10 mouse cellular contexts compared by ENCODE assay signal in genomic region chr10:10689668-10690223, GRCm38 (mm10). TPM values are rescaled to one million over a fixed set of nuclear protein-coding genes. Genes with fewer than 3 reads are reported as not detected.
DNase-seq lines count a peak whose midpoint lies in the region; ATAC-seq and TF ChIP-seq lines count a peak whose summit lies in the region.
"Had no signal": no experiment of that assay in that cellular context is flagged by ENCODE, and none has a peak within 500 bp of the region (broad histone marks: within the 10 kb centered on the region; RNA-seq: fewer than 3 reads in every experiment).

No protein-coding gene starts in this region.

- DNase-seq in heart, postnatal 4 days: no peak
- no peak for DNase-seq in embryonic facial prominence, embryonic 11.5 days (ENCODE audit: low spot score)
- DNase-seq in hindbrain, postnatal 0 days (ENCODE audit: low spot score): no peak
- DNase-seq in adrenal gland, postnatal 14 days: no peak
- DNase-seq in cerebellum, postnatal 36 days: no peak
- DNase-seq in cerebellum, adult 2 months: no peak

- H3K27ac ChIP-seq in heart, embryonic 14.5 days (replicated peaks in 1 of 2; ENCODE audit: control insufficient read depth in 1 of 2, insufficient read depth in 1 of 2, low read depth in 2 of 2, low read length in 2 of 2): no peak overlapping the region
- H3K27ac ChIP-seq in embryonic facial prominence, embryonic 11.5 days (replicated peaks; ENCODE audit: low read depth, low read length): no peak overlapping the region
- H3K27ac ChIP-seq in hindbrain, postnatal 0 days: no peak overlapping the region
- H3K27ac ChIP-seq in midbrain, embryonic 15.5 days: no peak overlapping the region
- H3K27ac ChIP-seq in cerebellum, adult 2 months (ENCODE audit: insufficient read depth, low read length): no peak overlapping the region

- H3K27me3 ChIP-seq in heart, embryonic 14.5 days (ENCODE audit: control insufficient read depth, insufficient read depth, low read length): peaks cover 9% of the 10 kb centered on the region; the same call in 1 of the 2 replicates
- no peaks in the 10 kb centered on the region for H3K27me3 ChIP-seq in embryonic facial prominence, embryonic 11.5 days (ENCODE audit: control insufficient read depth, insufficient read depth, low read length)
- H3K27me3 ChIP-seq in hindbrain, postnatal 0 days (ENCODE audit: insufficient read depth, low read length): no peaks in the 10 kb centered on the region
- H3K27me3 ChIP-seq in midbrain, embryonic 15.5 days (replicated peaks): no peaks in the 10 kb centered on the region
- no peaks in the 10 kb centered on the region for H3K27me3 ChIP-seq in cerebellum, adult 2 months (ENCODE audit: control insufficient read depth, insufficient read depth, low read length)

- no peak for TF ChIP-seq CTCF in hindbrain, postnatal 0 days (IDR thresholded peaks at IDR 0.05; ENCODE audit: low read depth)
- TF ChIP-seq CTCF in cerebellum, adult 2 months (IDR thresholded peaks at IDR 0.05; ENCODE audit: borderline replicate concordance, insufficient read depth, low read depth, low read length): no peak

- 18% methylated on average over 11 of the region's 11 CpGs for WGBS in heart, embryonic 14.5 days
- WGBS in embryonic facial prominence, embryonic 11.5 days: 14% methylated on average over 11 of the region's 11 CpGs
- 15% methylated on average over 11 of the region's 11 CpGs for WGBS in hindbrain, postnatal 0 days
- WGBS in midbrain, embryonic 15.5 days: 10% methylated on average over 11 of the region's 11 CpGs
- 52% methylated on average over 11 of the region's 11 CpGs for WGBS in cerebellum, adult 2 months

- H3K9ac ChIP-seq in heart, embryonic 14.5 days (ENCODE audit: low read length): peak overlapping the region; percentile 60; the same call in 1 of the 2 replicates
- H3K9ac ChIP-seq in embryonic facial prominence, embryonic 11.5 days (replicated peaks; ENCODE audit: low read length): peak overlapping the region; percentile 43
- H3K9ac ChIP-seq in hindbrain, postnatal 0 days (replicated peaks; ENCODE audit: low read length): peak overlapping the region; percentile 35; the same call in 1 of the 2 replicates
- H3K9ac ChIP-seq in midbrain, embryonic 15.5 days: peak overlapping the region; percentile 41; the same call in 1 of the 2 replicates

- no peaks in the 10 kb centered on the region for H3K36me3 ChIP-seq in heart, embryonic 14.5 days (ENCODE audit: control insufficient read depth, insufficient read depth, low read length)
- H3K36me3 ChIP-seq in embryonic facial prominence, embryonic 11.5 days (replicated peaks; ENCODE audit: control insufficient read depth, insufficient read depth, low read depth, low read length): no peaks in the 10 kb centered on the region
- H3K36me3 ChIP-seq in hindbrain, postnatal 0 days (ENCODE audit: insufficient read depth, low read length): no peaks in the 10 kb centered on the region
- H3K36me3 ChIP-seq in midbrain, embryonic 15.5 days (replicated peaks): no peaks in the 10 kb centered on the region

- no peaks in the 10 kb centered on the region for H3K9me3 ChIP-seq in heart, embryonic 14.5 days (ENCODE audit: control insufficient read depth, low read length)
- no peaks in the 10 kb centered on the region for H3K9me3 ChIP-seq in embryonic facial prominence, embryonic 11.5 days (replicated peaks; ENCODE audit: control insufficient read depth, low read length)
- no peaks in the 10 kb centered on the region for H3K9me3 ChIP-seq in hindbrain, postnatal 0 days (ENCODE audit: low read length)
- H3K9me3 ChIP-seq in midbrain, embryonic 15.5 days: no peaks in the 10 kb centered on the region

- peak overlapping the region; percentile 95 for H3K4me2 ChIP-seq in heart, embryonic 14.5 days (ENCODE audit: low read length)
- peak overlapping the region; percentile 84 for H3K4me2 ChIP-seq in embryonic facial prominence, embryonic 11.5 days (ENCODE audit: low read depth, low read length)
- H3K4me2 ChIP-seq in hindbrain, postnatal 0 days (ENCODE audit: low read depth, low read length): peak overlapping the region; percentile 68
- H3K4me2 ChIP-seq in midbrain, embryonic 15.5 days: peak overlapping the region; percentile 84

- H3K4me1 ChIP-seq in heart, embryonic 14.5 days (ENCODE audit: control insufficient read depth in 2 of 2, insufficient read depth in 2 of 2, low read length in 2 of 2): peaks cover 0 to 5% of the 10 kb centered on the region in 2 experiments; a peak in 1 of 4 replicates
- H3K4me1 ChIP-seq in embryonic facial prominence, embryonic 11.5 days (ENCODE audit: control insufficient read depth, insufficient read depth, low read length): no peaks in the 10 kb centered on the region; the same call in 1 of the 2 replicates
- peaks cover 4% of the 10 kb centered on the region; the same call in 1 of the 2 replicates for H3K4me1 ChIP-seq in hindbrain, postnatal 0 days (ENCODE audit: insufficient read depth, low read length)
- H3K4me1 ChIP-seq in midbrain, embryonic 15.5 days: peaks cover 12% of the 10 kb centered on the region
- peaks cover 5% of the 10 kb centered on the region; the same call in 1 of the 2 replicates for H3K4me1 ChIP-seq in cerebellum, adult 2 months (ENCODE audit: control insufficient read depth, insufficient read depth, low read length)

- peak overlapping the region; percentile 48 to 50 for H3K4me3 ChIP-seq in heart, embryonic 14.5 days (ENCODE audit: control insufficient read depth in 1 of 2, insufficient read depth in 1 of 2, low read depth in 1 of 2, low read length in 2 of 2)
- H3K4me3 ChIP-seq in embryonic facial prominence, embryonic 11.5 days (ENCODE audit: low read depth, low read length): peak overlapping the region; percentile 39
- peak overlapping the region; percentile 44 for H3K4me3 ChIP-seq in hindbrain, postnatal 0 days (ENCODE audit: low read length)
- H3K4me3 ChIP-seq in midbrain, embryonic 15.5 days: peak overlapping the region; percentile 48
- H3K4me3 ChIP-seq in cerebellum, adult 2 months (replicated peaks; ENCODE audit: insufficient read depth, low read depth, low read length): no peak overlapping the region

- TF ChIP-seq POLR2A in cerebellum, adult 2 months (IDR thresholded peaks at IDR 0.05; ENCODE audit: borderline replicate concordance, insufficient read depth, low read length): no peak

- no peak for ATAC-seq in heart, embryonic 14.5 days (ENCODE audit: insufficient number of reproducible peaks, insufficient read depth, low FRiP score, low read depth)
- ATAC-seq in embryonic facial prominence, embryonic 11.5 days (replicated peaks; ENCODE audit: insufficient number of reproducible peaks, low FRiP score, low TSS enrichment, low read depth): peak; percentile 18; the same call in 1 of the 2 replicates
- peak; percentile 46 for ATAC-seq in hindbrain, postnatal 0 days
- peak; percentile 62 for ATAC-seq in midbrain, embryonic 15.5 days (replicated peaks)
- ATAC-seq: CD4-positive, CD25-positive, alpha-beta regulatory T cell, adult 4 months had no signal

RNA-seq across cellular contexts. Expression of gene Gm10944, which starts 8.6 kb away (rescaled TPM):
- not detected in 2 replicates for polyA plus RNA-seq in heart, embryonic 14.5 days (2014; fragmentation: Nextera tagmentation; extraction: Ambion mirVana)
- not detected for total RNA-seq in heart, postnatal 4 days (2021)
- not detected in 2 replicates for polyA plus RNA-seq in embryonic facial prominence, embryonic 11.5 days (2014; fragmentation: Nextera tagmentation; extraction: Ambion mirVana)
- not detected in 2 replicates for total RNA-seq in hindbrain, postnatal 0 days (2014; rRNA removed)
- polyA plus RNA-seq in hindbrain, postnatal 0 days (2015; fragmentation: Nextera tagmentation; extraction: Ambion mirVana): not detected in 2 replicates
- not detected in 2 replicates for polyA plus RNA-seq in midbrain, embryonic 15.5 days (2015; fragmentation: Nextera tagmentation; extraction: Ambion mirVana)
- total RNA-seq in adrenal gland, postnatal 14 days (2021): not detected in 2 replicates
- polyA plus RNA-seq in cerebellum, adult 2 months (2012; rRNA removed): not detected in 2 replicates
- total RNA-seq: gastrocnemius, postnatal 36 days had no signal
- polyA plus RNA-seq: CD4-positive, CD25-positive, alpha-beta regulatory T cell, adult 4 months had no signal
